Mouse (Mus musculus): ENCODE results near the gene Adarb1. TPM values are rescaled to one million over a fixed set of nuclear protein-coding genes. Genes with fewer than 3 reads are reported as not detected.

Adarb1 gene
- polyA plus RNA-seq, 1 experiment, result 154 TPM

DNA sequence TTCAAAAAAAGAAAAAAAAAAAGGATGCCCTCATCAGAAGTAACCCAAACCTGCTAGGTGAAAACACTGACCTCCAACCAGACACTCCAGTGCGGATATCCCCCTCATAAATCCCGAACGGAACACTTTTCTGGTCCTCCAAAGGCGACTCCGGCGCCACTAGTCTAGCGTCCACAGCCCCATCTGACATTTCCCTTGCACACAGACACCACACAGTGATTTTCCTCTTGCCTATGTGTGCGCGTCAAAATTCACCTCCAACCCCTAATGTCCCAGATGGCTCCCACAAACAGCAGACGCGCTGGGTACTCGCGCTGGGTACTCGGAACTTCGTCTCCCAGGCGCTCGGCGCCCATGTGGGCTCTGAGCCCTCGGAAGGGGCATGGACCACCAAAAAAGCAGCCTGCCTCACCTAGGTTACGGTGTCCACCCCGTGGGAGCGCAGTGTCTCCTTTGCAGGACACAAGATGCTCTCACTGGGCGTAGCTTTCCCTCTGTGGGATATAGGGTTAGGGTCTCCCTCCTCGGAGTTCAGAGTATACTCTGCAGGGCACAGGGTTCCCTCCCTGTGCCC, 1.3 kb downstream of the Adarb1 start:
- peak overlapping the region; percentile 5 for H3K27ac ChIP-seq (ENCODE audit: insufficient read depth, low read length)
- DNase-seq, result peak; percentile 60 to 63
- WGBS, result 1% methylated on average over 24 of the region's 24 CpGs
- H3K27me3 ChIP-seq (ENCODE audit: control insufficient read depth, insufficient read depth, low read length), result no peaks in the 10 kb centered on the region
- peak overlapping the region; percentile 77 for H3K4me3 ChIP-seq (replicated peaks; ENCODE audit: insufficient read depth, low read depth, low read length)
- TF ChIP-seq CTCF (IDR thresholded peaks at IDR 0.05; ENCODE audit: borderline replicate concordance, insufficient read depth, low read depth, low read length), result no peak
- no peak for TF ChIP-seq POLR2A (IDR thresholded peaks at IDR 0.05; ENCODE audit: borderline replicate concordance, insufficient read depth, low read length)
- H3K4me1 ChIP-seq (ENCODE audit: control insufficient read depth, insufficient read depth, low read length), result peaks cover 22% of the 10 kb centered on the region

GRCm38 (mm10) chr10:77415867-77416266, 2.2 kb downstream of the Adarb1 start:
- H3K4me3 ChIP-seq (replicated peaks; ENCODE audit: insufficient read depth, low read depth, low read length), result peak overlapping the region; percentile 30
- no peak for TF ChIP-seq POLR2A (IDR thresholded peaks at IDR 0.05; ENCODE audit: borderline replicate concordance, insufficient read depth, low read length)
- no peak for TF ChIP-seq CTCF (IDR thresholded peaks at IDR 0.05; ENCODE audit: borderline replicate concordance, insufficient read depth, low read depth, low read length)
- H3K27me3 ChIP-seq (ENCODE audit: control insufficient read depth, insufficient read depth, low read length), result no peaks in the 10 kb centered on the region
- no peak overlapping the region for H3K27ac ChIP-seq (ENCODE audit: insufficient read depth, low read length)
- 56% methylated on average over 5 of the region's 5 CpGs for WGBS
- peaks cover 29% of the 10 kb centered on the region for H3K4me1 ChIP-seq (ENCODE audit: control insufficient read depth, insufficient read depth, low read length)
- peak in 1 of 2 experiments; percentile 45 for DNase-seq

- peak in 1 of 2 experiments; percentile 57 for DNase-seq
- 24% methylated on average over 2 of the region's 2 CpGs for WGBS
- Histone ChIP-seq H3K27ac (ENCODE audit: insufficient read depth, low read length) (peak overlapping the region; percentile 43; the same call in 1 of the 2 replicates), H3K4me1 (ENCODE audit: control insufficient read depth, insufficient read depth, low read length) (peaks cover 33% of the 10 kb centered on the region), H3K4me3 (replicated peaks; ENCODE audit: insufficient read depth, low read depth, low read length) (no peak overlapping the region), H3K27me3 (ENCODE audit: control insufficient read depth, insufficient read depth, low read length) (no peaks in the 10 kb centered on the region)
- TF ChIP-seq POLR2A (IDR thresholded peaks at IDR 0.05; ENCODE audit: borderline replicate concordance, insufficient read depth, low read length) (no peak), CTCF (IDR thresholded peaks at IDR 0.05; ENCODE audit: borderline replicate concordance, insufficient read depth, low read depth, low read length) (no peak)
These were observed 4.3 kb downstream of the Adarb1 start for GRCm38 (mm10) chr10:77413791-77414190.

DNA sequence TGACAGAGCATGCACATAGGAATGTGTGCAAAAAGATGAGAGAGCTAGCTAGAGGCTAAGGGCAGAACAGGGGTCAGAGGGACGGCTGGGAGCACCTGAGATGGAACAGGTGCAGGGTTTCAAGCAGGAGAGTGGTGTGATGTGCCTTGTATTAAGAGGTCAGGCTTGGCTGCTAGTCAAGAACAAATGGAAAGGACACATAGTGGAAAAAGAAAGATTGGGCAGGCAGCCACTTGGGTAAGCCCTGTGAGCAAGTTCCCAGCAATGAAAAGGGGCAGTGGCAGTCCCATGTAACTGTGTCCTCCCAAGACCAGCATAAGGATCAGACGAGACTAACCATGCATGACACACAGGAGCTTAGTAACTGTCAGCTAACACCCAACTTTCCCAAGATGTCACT, 8.9 kb downstream of the Adarb1 start:
- no peak for TF ChIP-seq CTCF (IDR thresholded peaks at IDR 0.05; ENCODE audit: borderline replicate concordance, insufficient read depth, low read depth, low read length)
- TF ChIP-seq POLR2A (IDR thresholded peaks at IDR 0.05; ENCODE audit: borderline replicate concordance, insufficient read depth, low read length), result no peak

GRCm38 (mm10) chr10:77408241-77408640, 9.8 kb downstream of the Adarb1 start:
- TF ChIP-seq CTCF (IDR thresholded peaks at IDR 0.05; ENCODE audit: borderline replicate concordance, insufficient read depth, low read depth, low read length), result no peak
- no peak for TF ChIP-seq POLR2A (IDR thresholded peaks at IDR 0.05; ENCODE audit: borderline replicate concordance, insufficient read depth, low read length)
- H3K4me3 ChIP-seq (replicated peaks; ENCODE audit: insufficient read depth, low read depth, low read length), result no peak overlapping the region
- WGBS, result 69% methylated on average over 9 of the region's 9 CpGs

More for the DNA sequence above, 8.9 kb downstream of the Adarb1 start:
- Histone ChIP-seq H3K27me3 (ENCODE audit: control insufficient read depth, insufficient read depth, low read length) (no peaks in the 10 kb centered on the region), H3K27ac (ENCODE audit: insufficient read depth, low read length) (peak overlapping the region; percentile 59; the same call in 1 of the 2 replicates), H3K4me3 (replicated peaks; ENCODE audit: insufficient read depth, low read depth, low read length) (no peak overlapping the region), H3K4me1 (ENCODE audit: control insufficient read depth, insufficient read depth, low read length) (peaks cover 50% of the 10 kb centered on the region)
- WGBS, result 16% methylated on average over 2 of the region's 2 CpGs
- DNase-seq, result peak in 1 of 2 experiments; percentile 64

GRCm38 (mm10) chr10:77406486-77406885, 11.6 kb downstream of the Adarb1 start:
- H3K27ac ChIP-seq (ENCODE audit: insufficient read depth, low read length), result peak overlapping the region; percentile 64
- H3K27me3 ChIP-seq (ENCODE audit: control insufficient read depth, insufficient read depth, low read length), result no peaks in the 10 kb centered on the region
- H3K4me1 ChIP-seq (ENCODE audit: control insufficient read depth, insufficient read depth, low read length), result peaks cover 63% of the 10 kb centered on the region
- 9% methylated on average over 6 of the region's 6 CpGs for WGBS
- H3K4me3 ChIP-seq (replicated peaks; ENCODE audit: insufficient read depth, low read depth, low read length), result no peak overlapping the region
- peak in 1 of 2 experiments; percentile 44 for DNase-seq
- no peak for TF ChIP-seq POLR2A (IDR thresholded peaks at IDR 0.05; ENCODE audit: borderline replicate concordance, insufficient read depth, low read length)
- TF ChIP-seq CTCF (IDR thresholded peaks at IDR 0.05; ENCODE audit: borderline replicate concordance, insufficient read depth, low read depth, low read length), result no peak

More at GRCm38 (mm10) chr10:77408241-77408640, 9.8 kb downstream of the Adarb1 start:
- peaks cover 49% of the 10 kb centered on the region for H3K4me1 ChIP-seq (ENCODE audit: control insufficient read depth, insufficient read depth, low read length)
- no peak overlapping the region for H3K27ac ChIP-seq (ENCODE audit: insufficient read depth, low read length)
- DNase-seq, result no peak
- no peaks in the 10 kb centered on the region for H3K27me3 ChIP-seq (ENCODE audit: control insufficient read depth, insufficient read depth, low read length)

DNA sequence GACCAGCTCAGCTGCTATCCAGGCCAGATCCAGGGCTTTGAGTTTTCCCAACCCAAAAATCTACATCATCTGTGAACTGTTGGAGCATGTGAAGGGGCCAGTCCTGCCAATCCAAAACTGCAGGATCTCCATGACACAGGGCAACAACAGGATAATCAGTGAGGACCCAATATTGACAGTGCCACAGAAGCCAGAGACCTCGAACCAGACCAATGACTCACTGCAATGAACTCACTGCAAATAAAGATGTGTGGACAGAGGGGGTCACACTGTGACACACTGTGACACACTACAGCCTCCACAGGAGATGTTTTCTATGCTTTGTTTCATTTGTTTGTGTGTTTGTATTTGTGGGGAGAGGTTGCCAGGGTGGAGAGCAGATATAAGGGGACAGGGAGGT, 15.6 kb downstream of the Adarb1 start:
- 19% methylated on average over 1 of the region's 1 CpGs for WGBS
- no peak for DNase-seq
- Histone ChIP-seq H3K4me3 (replicated peaks; ENCODE audit: insufficient read depth, low read depth, low read length) (no peak overlapping the region), H3K4me1 (ENCODE audit: control insufficient read depth, insufficient read depth, low read length) (peaks cover 67% of the 10 kb centered on the region), H3K27me3 (ENCODE audit: control insufficient read depth, insufficient read depth, low read length) (no peaks in the 10 kb centered on the region), H3K27ac (ENCODE audit: insufficient read depth, low read length) (0 out of 2 replicates have a peak overlapping the region, but pooled peaks have one; percentile 5)
- TF ChIP-seq POLR2A (IDR thresholded peaks at IDR 0.05; ENCODE audit: borderline replicate concordance, insufficient read depth, low read length) (no peak), CTCF (IDR thresholded peaks at IDR 0.05; ENCODE audit: borderline replicate concordance, insufficient read depth, low read depth, low read length) (no peak)

DNA sequence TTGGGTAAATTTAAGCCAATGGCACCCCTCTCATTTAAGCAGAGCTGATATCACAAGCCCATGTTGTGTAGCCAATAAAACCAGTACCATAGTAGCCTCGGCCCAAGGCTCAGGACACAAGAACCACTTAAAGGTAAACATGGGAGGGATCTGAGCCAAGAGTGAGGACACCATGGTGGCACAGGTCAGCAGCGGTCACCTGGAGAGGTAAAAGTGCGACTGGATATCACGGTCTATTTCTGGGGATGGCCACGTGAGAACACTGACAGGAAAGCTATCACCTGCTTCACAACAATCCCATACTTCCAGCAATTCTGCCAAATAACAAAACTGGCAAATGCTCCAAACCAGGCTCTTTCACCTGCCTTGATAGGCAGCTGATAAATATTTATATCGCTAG, 17.0 kb downstream of the Adarb1 start:
- WGBS, result 33% methylated on average over 6 of the region's 6 CpGs
- TF ChIP-seq CTCF (IDR thresholded peaks at IDR 0.05; ENCODE audit: borderline replicate concordance, insufficient read depth, low read depth, low read length) (no peak), POLR2A (IDR thresholded peaks at IDR 0.05; ENCODE audit: borderline replicate concordance, insufficient read depth, low read length) (no peak)
- DNase-seq, result peak in 1 of 2 experiments; percentile 35
- Histone ChIP-seq H3K27ac (ENCODE audit: insufficient read depth, low read length) (no peak overlapping the region), H3K4me1 (ENCODE audit: control insufficient read depth, insufficient read depth, low read length) (peaks cover 65% of the 10 kb centered on the region), H3K27me3 (ENCODE audit: control insufficient read depth, insufficient read depth, low read length) (no peaks in the 10 kb centered on the region), H3K4me3 (replicated peaks; ENCODE audit: insufficient read depth, low read depth, low read length) (no peak overlapping the region)
